Mouse (Mus musculus) heart, embryonic 15.5 days (tissue): ENCODE results near the gene Mfsd7a. TPM values are rescaled to one million over a fixed set of nuclear protein-coding genes. Genes with fewer than 3 reads are reported as not detected.

Source experiments
- ATAC-seq: fragments of 200-750 bp; cut with Nextera tagmentation; replicated peaks from 2 replicates; pipeline ENCODE4 v1.8.0; 2017; ENCODE audit warnings: low read depth, moderate TSS enrichment; ENCODE audit not compliant: insufficient number of reproducible peaks, insufficient read depth, low FRiP score
- H3K27ac ChIP-seq: fragments of 300-500 bp; sonication (generic); 2 replicates; pipeline ENCODE4 v1.5.1; 2015; ENCODE audit warnings: mild to moderate bottlenecking, inconsistent platforms
- H3K27me3 ChIP-seq: fragments of 300-500 bp; sonication (generic); 2 replicates; pipeline ENCODE4 v1.6.1; 2015; ENCODE audit warnings: inconsistent platforms
- H3K36me3 ChIP-seq: fragments of 300-500 bp; sonication (generic); 2 replicates; pipeline ENCODE4 v1.6.1; 2015; ENCODE audit warnings: mild to moderate bottlenecking, inconsistent platforms
- H3K4me1 ChIP-seq: fragments of 300-500 bp; sonication (generic); replicated peaks from 2 replicates; pipeline ENCODE4 v1.6.1; 2015; ENCODE audit warnings: inconsistent platforms
- H3K4me2 ChIP-seq: fragments of 300-500 bp; sonication (generic); 2 replicates; pipeline ENCODE4 v1.6.1; 2015; ENCODE audit warnings: inconsistent platforms, mild to moderate bottlenecking, moderate library complexity
- H3K4me3 ChIP-seq: fragments of 300-500 bp; sonication (generic); 2 replicates; pipeline ENCODE4 v1.5.1; 2015; ENCODE audit warnings: mild to moderate bottlenecking, inconsistent platforms
- H3K9ac ChIP-seq: fragments of 300-500 bp; sonication (generic); 2 replicates; pipeline ENCODE4 v1.6.1; 2015; ENCODE audit warnings: mild to moderate bottlenecking, inconsistent platforms
- H3K9me3 ChIP-seq: fragments of 300-500 bp; sonication (generic); replicated peaks from 2 replicates; pipeline ENCODE4 v1.6.1; 2016; ENCODE audit warnings: inconsistent platforms
- WGBS: fragments of 180-500 bp; shearing (Covaris S2); methylation state at CpG from one replicate; pipeline ENCODE4 v1.1.7; 2015; ENCODE audit warnings: mixed read lengths; 5-methylcytosine and 5-hydroxymethylcytosine counted together
- polyA plus RNA-seq: library from polyadenylated mRNA; unstranded; fragments of >200 nt; fragmentation: Nextera tagmentation; extraction: Ambion mirVana; gene quantifications from 2 replicates; pipeline ENCODE4 v1.2.1, GENCODE M21; 2015

Mfsd7a gene
- polyA plus RNA-seq, 1 experiment from 2014 or later = 0.35 TPM

GRCm38 (mm10) chr5:108433804-108434587 lies 14.7 kb downstream of the Mfsd7a start, which contains the start of gene Atp5k:
Atp5k (minus strand) TSS chr5:108434448.
- H3K27ac ChIP-seq = peak within 1 kb of the TSS; percentile 74
- peak; percentile 80 for ATAC-seq

GRCm38 (mm10) chr5:108431196-108431595 lies 17.5 kb downstream of the Mfsd7a start:
- Histone ChIP-seq H3K27me3 (0 out of 2 replicates have a peak, but pooled peaks cover 2% of the 10 kb centered on the region), H3K9me3 (no peaks in the 10 kb centered on the region), H3K4me3 (no peak overlapping the region), H3K9ac (no peak overlapping the region), H3K4me2 (no peak overlapping the region), H3K4me1 (peaks cover 18% of the 10 kb centered on the region), H3K27ac (no peak overlapping the region), H3K36me3 (peaks cover 32% of the 10 kb centered on the region)
- no peak for ATAC-seq
- 80% methylated on average over 6 of the region's 6 CpGs for WGBS

More at GRCm38 (mm10) chr5:108433804-108434587, 14.7 kb downstream of the Mfsd7a start, which contains the start of gene Atp5k:
- Histone ChIP-seq H3K36me3 (peaks cover 32% of the 10 kb centered on the region), H3K9me3 (no peaks in the 10 kb centered on the region), H3K27me3 (peaks cover 12% of the 10 kb centered on the region; the same call in 1 of the 2 replicates), H3K4me3 (peak within 1 kb of the TSS; percentile 74), H3K4me2 (peak within 1 kb of the TSS; percentile 87), H3K9ac (peak within 1 kb of the TSS; percentile 75), H3K4me1 (peaks cover 18% of the 10 kb centered on the region)
- under 1% methylated on average over 42 of the region's 42 CpGs for WGBS

- Histone ChIP-seq H3K9ac (no peak overlapping the region), H3K9me3 (no peaks in the 10 kb centered on the region), H3K4me2 (no peak overlapping the region), H3K4me1 (no peaks in the 10 kb centered on the region; the same call in 1 of the 2 replicates), H3K27me3 (no peaks in the 10 kb centered on the region), H3K27ac (no peak overlapping the region), H3K4me3 (no peak overlapping the region), H3K36me3 (peaks cover 23% of the 10 kb centered on the region)
- 0 out of 2 replicates have a peak, but pooled peaks have one; percentile 36 for ATAC-seq
- 48% methylated on average over 1 of the region's 1 CpGs for WGBS
Measured at GRCm38 (mm10) chr5:108427186-108427585, 21.5 kb downstream of the Mfsd7a start.

- no peaks in the 10 kb centered on the region for H3K9me3 ChIP-seq
- H3K36me3 ChIP-seq = no peaks in the 10 kb centered on the region
- no peaks in the 10 kb centered on the region for H3K4me1 ChIP-seq
- no peak overlapping the region for H3K4me2 ChIP-seq
- no peak for ATAC-seq
- whole genome bisulfite sequencing = 70% methylated on average over 2 of the region's 2 CpGs
- H3K27me3 ChIP-seq = no peaks in the 10 kb centered on the region
- no peak overlapping the region for H3K27ac ChIP-seq
- no peak overlapping the region for H3K9ac ChIP-seq
- no peak overlapping the region for H3K4me3 ChIP-seq
Measured at GRCm38 (mm10) chr5:108423427-108423826, 25.3 kb downstream of the Mfsd7a start.

GRCm38 (mm10) chr5:108422741-108423140 lies 25.9 kb downstream of the Mfsd7a start:
- no peaks in the 10 kb centered on the region for H3K36me3 ChIP-seq
- no peak overlapping the region for H3K27ac ChIP-seq
- no peak for ATAC-seq
- no peaks in the 10 kb centered on the region for H3K9me3 ChIP-seq
- no peak overlapping the region for H3K9ac ChIP-seq
- 78% methylated on average over 3 of the region's 3 CpGs for WGBS
- no peaks in the 10 kb centered on the region for H3K27me3 ChIP-seq
- H3K4me3 ChIP-seq = no peak overlapping the region
- no peak overlapping the region for H3K4me2 ChIP-seq
- H3K4me1 ChIP-seq = no peaks in the 10 kb centered on the region

- WGBS = 65% methylated on average over 2 of the region's 2 CpGs
- Histone ChIP-seq H3K4me3 (no peak overlapping the region), H3K9me3 (no peaks in the 10 kb centered on the region), H3K4me1 (no peaks in the 10 kb centered on the region), H3K9ac (no peak overlapping the region), H3K36me3 (no peaks in the 10 kb centered on the region), H3K27me3 (no peaks in the 10 kb centered on the region), H3K4me2 (no peak overlapping the region), H3K27ac (no peak overlapping the region)
- no peak for ATAC-seq
Measured at GRCm38 (mm10) chr5:108414711-108415110, 34.0 kb downstream of the Mfsd7a start.

GRCm38 (mm10) chr5:108406977-108407376 lies 41.7 kb downstream of the Mfsd7a start:
- Histone ChIP-seq H3K27me3 (0 out of 2 replicates have a peak, but pooled peaks cover 3% of the 10 kb centered on the region), H3K4me2 (no peak overlapping the region), H3K36me3 (no peaks in the 10 kb centered on the region), H3K4me1 (no peaks in the 10 kb centered on the region), H3K4me3 (no peak overlapping the region), H3K9me3 (no peaks in the 10 kb centered on the region), H3K27ac (no peak overlapping the region), H3K9ac (no peak overlapping the region)
- WGBS = 56% methylated on average over 2 of the region's 2 CpGs
- ATAC-seq = no peak

GRCm38 (mm10) chr5:108405460-108405859 lies 43.2 kb downstream of the Mfsd7a start:
- ATAC-seq = no peak
- WGBS = 50% methylated on average over 1 of the region's 1 CpGs

GRCm38 (mm10) chr5:108403453-108403852 lies 45.2 kb downstream of the Mfsd7a start:
- Histone ChIP-seq H3K9ac (no peak overlapping the region), H3K4me1 (no peaks in the 10 kb centered on the region), H3K4me3 (no peak overlapping the region), H3K27me3 (0 out of 2 replicates have a peak, but pooled peaks cover 3% of the 10 kb centered on the region), H3K36me3 (no peaks in the 10 kb centered on the region), H3K27ac (no peak overlapping the region), H3K9me3 (no peaks in the 10 kb centered on the region), H3K4me2 (no peak overlapping the region)
- WGBS = 60% methylated on average over 4 of the region's 4 CpGs
- no peak for ATAC-seq

More at GRCm38 (mm10) chr5:108405460-108405859, 43.2 kb downstream of the Mfsd7a start:
- H3K4me2 ChIP-seq = no peak overlapping the region
- H3K4me1 ChIP-seq = no peaks in the 10 kb centered on the region
- H3K4me3 ChIP-seq = no peak overlapping the region
- H3K27ac ChIP-seq = no peak overlapping the region
- 0 out of 2 replicates have a peak, but pooled peaks cover 3% of the 10 kb centered on the region for H3K27me3 ChIP-seq
- no peaks in the 10 kb centered on the region for H3K36me3 ChIP-seq
- H3K9me3 ChIP-seq = no peaks in the 10 kb centered on the region
- no peak overlapping the region for H3K9ac ChIP-seq
